Mouse (Mus musculus) granulocyte monocyte progenitor cell, adult 5-6 weeks (primary cell): ENCODE measurements at regions not wholly inside any gene's neighbourhood (a gene's known extent, or its start where the extent isn't known, plus 50 kb on each side); places are given as distances from the start of the nearest gene placed in this dataset.
A peak's percentile ranks its signal among the peaks of the same experiment; 100 is the strongest.

Experiments used
- ATAC-seq: replicated peaks from 2 replicates; pipeline ENCODE4 v1.8.0; 2016; ENCODE audit warnings: mild to moderate bottlenecking, moderate TSS enrichment, inconsistent platforms; ENCODE audit not compliant: poor library complexity, severe bottlenecking

DNA sequence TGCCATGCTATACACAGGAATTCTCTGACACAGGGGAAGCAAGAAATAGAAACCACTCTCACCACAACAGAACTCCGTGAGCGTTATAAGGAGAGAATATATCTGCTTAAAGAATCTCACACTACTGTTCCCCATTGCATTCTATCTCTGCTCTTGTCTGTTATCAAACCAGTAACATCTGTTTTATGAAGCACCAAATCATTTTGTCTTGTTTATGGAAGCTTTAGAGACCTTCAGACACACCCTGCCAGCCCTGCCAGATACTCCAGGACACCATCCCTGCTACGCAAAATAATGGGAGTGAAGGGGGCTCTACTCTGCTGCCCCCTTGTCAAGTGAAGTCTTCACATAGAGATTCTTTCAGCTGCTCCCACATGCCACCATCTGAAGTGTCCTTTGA is 811.9 kb downstream of the Diaph3 start:
- no peak for ATAC-seq

DNA sequence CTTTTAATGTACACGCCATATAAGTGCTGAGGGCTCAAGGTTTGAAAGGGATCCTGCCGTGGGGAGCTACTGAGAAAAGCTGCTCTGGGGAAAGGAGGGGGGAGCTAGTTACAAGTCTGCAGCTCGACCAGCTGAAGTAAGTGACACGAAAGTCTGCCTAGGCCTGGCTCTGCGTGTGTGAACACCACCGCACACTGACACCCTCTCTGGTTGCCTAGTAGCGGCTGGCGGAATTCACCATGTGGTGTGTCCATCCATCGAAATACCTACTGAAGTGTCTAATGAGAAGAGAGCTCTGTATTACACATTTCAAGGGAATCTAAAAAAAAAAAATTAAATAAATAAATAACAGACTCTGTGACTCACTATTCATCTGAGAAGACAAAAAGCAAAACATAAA is 813.4 kb downstream of the Diaph3 start:
- no peak for ATAC-seq

DNA sequence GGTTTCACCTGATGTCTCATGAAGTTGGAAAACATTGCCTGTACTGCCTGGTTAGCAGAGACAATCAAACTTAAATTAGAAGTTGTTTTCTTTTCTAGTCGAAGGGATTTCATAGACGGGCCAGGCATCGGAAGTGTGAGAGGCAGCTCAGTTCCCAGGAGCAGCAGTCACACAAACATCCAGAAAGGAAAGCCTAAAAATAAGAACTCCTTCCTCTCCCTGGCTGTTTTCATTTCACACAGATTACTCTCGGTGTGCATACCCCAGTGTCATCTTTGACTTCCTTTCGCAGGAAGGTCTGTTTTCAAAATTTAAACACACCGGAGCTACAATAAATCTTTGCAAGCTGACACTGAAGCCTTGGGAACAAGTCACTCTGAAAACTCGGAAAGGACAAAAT is 818.7 kb downstream of the Diaph3 start:
- ATAC-seq, result no peak

DNA sequence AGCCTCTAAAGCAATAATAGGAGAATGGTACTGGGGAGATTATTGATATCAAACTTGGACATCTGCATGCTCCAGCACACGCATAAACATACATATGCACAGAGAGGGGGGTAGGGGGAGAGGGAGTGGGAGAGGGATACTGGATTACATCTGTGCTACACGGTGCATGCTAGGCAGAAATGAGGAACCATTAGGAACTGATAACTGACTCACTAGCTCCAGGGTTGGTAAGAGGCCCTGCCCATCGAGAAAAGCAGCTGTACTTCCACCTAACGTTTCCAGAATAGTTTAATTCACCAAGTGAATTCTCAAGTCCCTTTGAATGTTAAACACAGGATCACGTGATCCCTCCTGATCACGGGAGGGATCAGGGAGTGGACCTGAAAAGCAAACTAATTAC is 825.1 kb downstream of the Diaph3 start:
- ATAC-seq, result no peak

DNA sequence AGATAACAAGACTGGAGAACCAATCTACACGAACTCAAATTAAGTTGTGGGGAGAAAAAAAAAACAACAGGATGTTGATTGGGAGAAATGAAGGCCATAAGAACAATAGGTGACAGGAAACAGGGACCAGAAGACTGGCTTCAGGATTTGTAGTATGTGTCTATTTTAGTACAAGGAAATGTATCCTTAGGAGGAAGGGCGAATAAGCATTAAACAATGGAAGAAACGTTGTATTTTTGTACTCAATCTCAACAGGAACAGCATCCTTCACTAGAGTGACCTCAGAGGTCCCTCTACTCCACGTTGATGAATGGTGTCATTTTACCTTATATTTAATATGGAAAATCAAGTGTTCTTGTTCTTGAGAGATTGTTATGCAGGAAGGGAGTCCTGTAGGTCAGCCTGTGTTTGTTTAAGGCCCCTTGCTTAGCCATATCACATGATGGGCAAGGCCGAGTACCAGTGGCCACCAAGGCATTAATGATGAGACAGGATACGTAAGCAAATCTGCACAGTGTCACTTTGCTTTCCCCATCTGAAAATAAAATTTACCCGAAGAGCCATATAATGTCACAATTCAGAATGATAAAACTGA is 832.0 kb downstream of the Diaph3 start:
- ATAC-seq, result no peak

DNA sequence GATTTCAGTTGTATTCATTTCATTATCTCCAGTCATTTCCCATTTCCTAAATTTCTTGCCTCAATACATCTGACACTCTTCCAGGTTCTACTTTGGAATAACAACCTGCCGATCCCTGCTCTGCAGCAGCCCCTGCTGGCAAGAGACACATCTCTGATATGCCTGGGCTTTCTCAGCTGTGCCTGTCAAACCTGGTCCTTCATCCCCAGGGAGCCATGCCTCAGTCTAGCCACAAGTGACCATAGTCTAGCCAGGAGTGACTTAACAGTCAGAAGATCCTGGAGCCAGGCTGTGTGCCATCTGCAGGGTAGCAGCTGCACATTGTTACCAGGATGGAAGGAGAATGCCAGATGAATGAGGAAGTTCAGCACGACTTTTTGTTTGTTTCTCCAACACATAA is 833.2 kb downstream of the Diaph3 start:
- ATAC-seq, result no peak

DNA sequence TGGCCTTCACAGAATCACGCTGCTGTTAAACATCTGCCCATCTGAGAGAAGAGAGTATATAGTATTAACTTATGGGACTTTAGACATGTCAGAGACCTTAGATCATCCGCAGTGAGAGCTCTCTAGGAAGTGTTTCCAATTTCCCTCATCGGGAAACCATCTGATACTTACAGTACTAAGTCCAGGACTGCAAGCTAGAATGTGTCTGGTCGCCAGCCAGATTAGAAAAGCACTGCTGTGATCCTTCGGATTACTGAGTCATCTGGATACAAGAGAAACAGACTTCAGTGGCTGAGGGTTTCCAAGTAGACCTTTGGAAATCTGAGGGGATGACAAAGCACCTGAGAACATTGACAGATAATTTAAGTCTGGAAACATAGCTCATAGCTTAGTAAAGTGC is 839.4 kb downstream of the Diaph3 start:
- ATAC-seq, result no peak

DNA sequence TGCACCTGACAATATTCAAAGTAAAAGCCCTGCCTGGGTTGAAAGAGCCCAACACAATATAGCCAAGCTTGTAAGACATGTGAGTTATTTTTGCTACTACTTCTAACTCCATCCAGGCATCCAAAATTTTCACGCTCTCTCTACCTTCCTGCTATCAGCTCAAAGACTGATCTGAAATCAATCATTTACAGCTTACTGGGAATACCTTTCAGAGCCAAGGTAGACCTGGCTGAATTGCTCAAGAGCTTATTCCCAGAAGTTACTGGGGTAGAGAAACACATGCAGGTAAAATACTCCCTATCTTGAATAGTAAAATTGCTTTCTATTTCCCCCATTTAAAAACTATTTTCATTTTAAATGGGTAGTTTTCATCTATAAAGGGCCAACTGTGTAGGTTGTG is 840.2 kb downstream of the Diaph3 start:
- ATAC-seq, result no peak

DNA sequence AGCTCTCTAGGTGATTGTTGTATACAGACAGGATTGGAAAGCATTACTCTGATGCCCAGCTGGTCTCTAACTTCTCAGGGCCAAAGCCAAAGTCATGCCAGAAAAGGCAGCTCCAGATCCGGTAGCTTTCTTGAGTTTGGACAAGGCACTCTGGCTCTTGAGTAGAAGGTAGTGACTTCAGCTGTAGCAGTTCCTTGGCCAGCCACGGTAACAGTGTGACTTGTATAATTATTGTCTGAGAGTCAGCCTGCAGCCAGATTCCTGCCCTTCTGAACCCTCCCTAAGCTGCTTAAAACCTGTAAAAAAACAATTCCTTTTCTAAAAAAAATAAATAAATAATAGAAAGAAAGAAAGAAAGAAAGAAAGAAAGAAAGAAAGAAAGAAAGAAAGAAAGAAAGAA is 843.0 kb downstream of the Diaph3 start:
- ATAC-seq, result no peak

DNA sequence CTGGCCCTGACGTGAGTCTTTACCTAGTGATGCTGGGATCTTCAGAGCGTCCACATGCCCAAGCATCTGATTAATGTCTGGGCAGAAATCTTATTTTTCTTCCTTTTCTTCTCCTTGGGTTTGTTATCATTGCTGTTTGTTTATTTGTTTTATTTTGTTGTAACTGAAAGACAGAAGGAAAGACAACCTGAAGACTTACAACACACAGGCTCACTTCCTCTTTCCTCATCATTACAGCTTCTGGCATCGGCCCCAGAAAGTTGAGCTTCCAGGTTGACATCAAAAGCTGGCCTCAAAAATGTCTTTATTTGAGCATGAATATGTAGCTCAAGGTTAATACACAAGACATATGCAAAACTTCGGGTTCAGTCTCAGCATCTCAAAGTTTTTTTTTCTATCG is 846.4 kb downstream of the Diaph3 start:
- ATAC-seq, result peak; percentile 52; the same call in 1 of the 2 replicates

DNA sequence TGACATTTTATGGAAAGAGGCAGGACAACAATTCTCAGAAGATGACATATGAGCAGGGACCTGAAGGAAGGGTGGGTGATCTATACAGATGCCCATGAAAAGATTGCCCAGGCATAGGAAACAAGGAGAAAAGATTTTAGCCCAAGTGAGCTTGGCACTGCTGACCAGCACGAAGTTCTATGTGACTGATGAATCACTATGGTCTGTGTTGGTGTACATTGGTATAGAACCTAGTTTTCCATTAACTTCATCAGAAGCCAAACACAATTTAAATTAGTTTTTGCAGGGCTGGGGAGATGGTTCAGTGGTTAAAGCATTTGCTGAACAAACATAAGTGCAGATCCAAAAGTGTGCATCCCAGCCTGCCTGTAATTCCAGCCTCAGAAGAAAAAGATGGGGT is 847.2 kb downstream of the Diaph3 start:
- ATAC-seq, result no peak

DNA sequence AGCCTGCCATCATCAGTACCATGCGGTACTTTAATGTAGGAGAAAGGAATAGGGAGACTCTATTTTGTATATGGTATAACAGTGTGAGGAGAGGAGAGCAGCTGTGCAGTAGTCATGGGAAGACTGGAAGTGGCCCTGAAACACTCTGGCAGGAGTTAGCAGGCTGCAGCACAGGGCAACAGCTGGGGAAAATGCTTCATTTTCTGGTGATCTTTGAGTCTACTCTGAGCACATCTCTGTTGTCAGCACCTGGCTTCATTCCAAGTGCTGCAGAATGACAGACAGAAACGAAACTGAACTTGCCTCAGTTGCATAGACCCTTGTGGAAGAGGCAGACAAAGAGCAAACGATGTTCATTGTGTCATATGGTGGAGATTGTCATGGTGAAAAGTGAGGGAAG is 847.7 kb downstream of the Diaph3 start:
- no peak for ATAC-seq

DNA sequence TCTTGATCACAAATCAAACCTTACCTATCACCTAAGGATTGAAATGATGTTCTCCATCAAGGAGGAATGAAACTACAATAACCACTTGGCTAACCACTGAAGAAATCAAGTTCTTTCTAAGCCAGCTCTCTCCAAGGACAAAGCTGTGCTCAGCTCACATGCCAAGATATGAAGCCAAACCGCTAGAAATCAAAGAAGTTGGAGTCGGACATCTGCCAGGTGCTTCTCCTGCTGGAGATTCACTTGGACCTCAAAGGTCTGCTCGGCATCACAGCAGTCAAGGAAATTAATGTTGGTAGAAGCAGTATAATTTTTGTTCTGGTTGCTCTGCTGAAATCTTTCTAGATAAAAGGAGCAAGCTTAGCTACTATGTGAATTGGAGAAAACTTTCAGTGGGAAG is 850.5 kb downstream of the Diaph3 start:
- no peak for ATAC-seq

DNA sequence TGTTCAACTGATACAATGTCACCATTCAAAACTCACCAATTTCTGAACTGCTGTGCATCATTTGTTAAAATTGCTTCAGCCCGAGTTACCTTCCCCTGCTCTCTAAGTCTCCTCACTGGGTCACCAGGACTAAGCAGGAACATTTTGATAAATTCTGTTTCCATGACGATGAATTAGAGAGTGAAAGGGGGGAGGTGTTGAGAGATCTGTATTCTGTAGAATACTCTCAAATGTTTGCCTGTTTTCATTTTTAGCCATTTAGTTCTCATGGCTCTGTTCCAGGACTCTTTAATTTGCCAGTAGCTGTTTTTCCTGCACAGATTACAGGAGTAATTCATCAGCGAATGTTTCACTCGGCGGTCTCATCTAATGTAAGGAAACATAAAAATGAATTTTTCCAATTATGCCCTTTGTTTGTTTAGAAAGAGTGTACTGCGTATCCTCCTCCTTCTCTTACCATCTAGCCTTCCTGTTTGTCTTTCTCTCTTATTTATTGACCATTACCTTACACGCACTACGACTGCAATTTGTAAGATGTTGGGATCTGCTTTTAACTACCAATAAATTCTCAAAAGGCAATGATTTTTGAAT is 879.3 kb downstream of the Diaph3 start:
- no peak for ATAC-seq

DNA sequence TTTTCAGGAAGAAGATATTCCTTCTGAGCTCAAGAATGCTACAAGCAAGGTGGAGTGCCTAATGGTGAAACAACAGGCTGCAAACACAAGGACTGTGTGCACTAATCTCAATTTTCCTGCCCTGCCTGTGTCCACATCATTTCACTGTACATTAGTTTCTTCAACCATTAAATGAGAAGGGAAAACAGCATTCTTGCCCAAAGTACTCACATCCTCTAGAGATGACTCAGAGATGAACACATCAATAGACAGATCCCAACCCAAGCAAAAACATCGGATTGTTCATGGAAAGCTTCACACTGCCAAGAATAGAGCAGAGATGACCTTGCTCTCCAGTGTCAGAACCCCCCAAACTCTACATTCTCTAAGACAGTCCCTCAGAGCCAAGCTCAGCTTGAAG is 886.8 kb downstream of the Diaph3 start:
- no peak for ATAC-seq

DNA sequence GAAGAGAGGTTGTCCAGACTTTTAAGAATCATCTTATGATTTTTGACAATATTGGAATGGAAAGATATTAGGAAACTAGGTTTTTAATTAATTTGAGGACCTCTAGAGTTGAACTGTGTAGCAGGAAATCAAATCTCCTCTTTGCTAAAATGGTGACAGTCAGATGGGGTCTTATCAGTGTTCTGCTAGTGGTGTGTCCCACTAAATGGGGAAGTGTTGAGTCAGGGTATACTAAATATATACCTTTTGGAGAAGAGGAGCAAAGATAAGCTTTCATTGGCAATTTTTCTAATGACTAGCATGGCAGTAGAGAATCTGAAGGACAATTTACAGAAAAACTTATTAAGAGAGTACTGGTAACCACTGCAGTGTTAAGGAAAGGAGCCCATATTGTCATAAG is 889.4 kb downstream of the Diaph3 start:
- no peak for ATAC-seq

DNA sequence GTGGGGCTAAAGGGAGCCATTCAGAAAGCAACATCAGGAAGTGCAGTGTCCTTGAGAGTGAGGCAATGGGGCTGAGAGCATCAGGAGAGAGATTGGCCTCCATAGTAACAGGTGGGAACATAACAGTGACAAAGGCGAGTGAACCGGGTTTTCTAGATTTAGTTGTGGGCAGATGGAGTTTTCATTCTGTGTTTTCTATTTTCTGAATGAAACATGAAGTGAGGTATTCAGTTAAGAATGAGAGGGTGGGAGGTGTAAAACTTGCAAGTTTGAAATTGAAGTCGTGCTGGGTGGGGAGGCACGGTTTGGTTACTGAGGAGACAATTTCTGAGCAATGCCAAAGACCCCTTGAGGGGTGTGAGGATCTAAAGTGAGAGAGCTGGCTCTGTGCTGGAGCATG is 893.3 kb downstream of the Diaph3 start:
- ATAC-seq, result no peak

DNA sequence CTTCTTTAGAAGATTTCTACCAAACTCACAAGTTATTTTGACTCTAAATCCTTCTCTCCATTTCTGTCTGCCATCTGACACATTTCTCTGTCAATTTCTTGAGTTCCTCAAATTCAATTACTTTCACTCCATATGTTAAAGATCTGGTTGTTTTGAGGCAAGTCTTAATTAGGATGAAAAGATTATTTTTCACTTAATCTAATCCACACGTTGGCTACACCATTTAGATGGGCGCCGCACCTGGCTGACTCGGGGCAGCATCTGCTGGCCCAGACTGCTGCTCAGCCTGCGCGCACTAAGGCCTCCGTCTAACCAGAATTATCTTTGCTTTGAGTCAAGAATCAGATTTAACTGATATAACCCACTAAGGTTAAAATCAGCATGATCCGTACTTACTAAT is 894.3 kb downstream of the Diaph3 start:
- ATAC-seq, result no peak

DNA sequence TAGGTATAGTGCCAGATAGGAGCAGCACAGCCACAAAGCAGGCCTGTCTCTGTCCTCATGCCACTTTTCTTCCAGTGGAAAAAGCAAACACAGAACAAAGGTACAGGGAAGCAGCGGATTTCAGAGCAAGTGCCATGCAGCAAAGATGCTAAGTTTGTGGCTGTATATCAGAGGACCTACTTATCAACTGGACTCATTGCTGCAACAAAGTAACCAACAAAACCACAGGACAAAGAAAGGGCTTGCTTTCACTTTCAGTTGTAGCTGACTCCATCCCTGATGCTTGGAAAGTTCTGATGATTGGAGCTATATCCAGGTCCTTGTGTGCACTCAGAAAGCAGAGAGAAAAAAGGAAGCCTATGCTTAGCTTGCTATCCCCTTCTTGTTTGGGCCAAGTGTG is 897.4 kb downstream of the Diaph3 start:
- ATAC-seq, result no peak

DNA sequence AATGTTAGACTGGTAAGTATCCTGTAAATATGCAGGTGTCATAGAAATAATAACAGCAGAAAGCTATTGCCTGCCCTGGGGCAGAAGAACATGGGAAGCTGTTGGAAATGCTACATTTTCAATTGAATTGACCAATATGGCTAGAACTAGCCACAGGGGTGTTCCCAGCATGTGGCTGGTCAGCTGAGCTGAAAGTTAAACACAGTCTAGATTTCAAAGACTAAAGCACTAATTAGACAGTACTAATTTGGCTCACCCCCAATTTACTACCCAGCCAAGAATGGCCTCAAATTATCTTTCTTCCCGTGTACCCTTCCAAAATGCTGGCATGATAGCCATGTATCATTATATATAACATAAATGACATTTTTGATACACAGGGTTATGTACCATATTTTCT is 898.2 kb downstream of the Diaph3 start:
- no peak for ATAC-seq

DNA sequence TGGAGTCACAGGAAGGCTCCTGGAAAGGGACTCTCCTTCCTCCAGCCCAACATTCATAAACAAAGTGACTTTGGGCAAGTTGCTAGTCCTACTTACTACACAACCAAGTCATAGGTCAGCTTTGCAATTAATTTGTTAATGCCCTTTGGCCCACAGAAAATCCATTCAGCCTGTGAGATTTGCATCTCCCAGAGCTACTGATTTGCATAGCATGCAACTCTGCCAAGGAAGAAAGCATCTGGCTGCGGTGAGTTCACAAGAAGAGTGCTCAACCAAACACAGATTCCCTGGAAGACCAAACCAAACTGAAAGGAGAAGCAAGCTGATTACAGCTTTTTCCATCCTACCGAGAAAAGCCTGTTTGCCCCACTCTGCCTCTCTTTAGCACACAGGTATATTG is 901.9 kb downstream of the Diaph3 start:
- ATAC-seq, result no peak

DNA sequence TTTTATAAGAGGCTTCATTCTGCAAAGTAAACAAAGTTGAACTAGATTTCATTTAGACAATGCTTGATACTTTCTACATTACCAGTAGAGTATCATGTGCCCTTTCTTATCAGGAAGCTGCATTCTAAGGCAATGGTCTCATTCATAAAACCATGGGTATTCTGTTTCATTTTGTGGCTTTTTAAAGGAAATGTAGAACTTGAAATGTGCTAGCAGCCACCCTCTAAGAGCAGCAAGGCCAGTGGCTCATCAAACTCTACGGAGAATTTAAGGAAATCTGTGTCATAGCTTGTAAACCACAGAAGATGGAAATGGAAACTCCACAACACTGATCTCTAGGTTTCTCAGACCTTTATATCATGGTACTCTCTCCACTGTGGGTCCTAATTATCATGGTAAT is 907.7 kb downstream of the Diaph3 start:
- ATAC-seq, result no peak

DNA sequence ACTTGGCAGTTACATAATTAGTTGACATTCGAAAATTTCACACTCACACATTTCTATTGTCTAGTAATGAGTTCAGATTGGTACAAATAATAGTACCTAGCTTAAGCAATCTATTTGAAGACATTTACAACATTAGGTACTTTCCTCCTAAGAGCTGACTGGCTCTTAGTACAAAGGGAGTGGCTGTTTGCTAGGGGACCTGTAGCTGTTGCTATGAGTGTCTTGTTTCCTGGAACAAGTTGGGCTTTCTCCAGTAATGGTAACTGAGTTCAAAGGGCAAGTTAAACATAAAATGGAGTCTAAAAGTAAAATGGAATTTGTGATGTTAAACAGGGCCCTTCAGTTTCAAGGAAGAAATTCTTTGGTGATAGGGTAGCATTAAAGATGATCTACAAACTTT is 910.4 kb downstream of the Diaph3 start:
- no peak for ATAC-seq
